Mouse (Mus musculus): ENCODE measurements at regions not wholly inside any gene's neighbourhood (a gene's known extent, or its start where the extent isn't known, plus 50 kb on each side); places are given as distances from the start of the nearest gene placed in this dataset.

- no peak for DNase-seq (ENCODE audit: low read depth, low spot score)
Observed at GRCm38 (mm10) chr16:24150512-24150911, 161.9 kb upstream of the Bcl6 start.

GRCm38 (mm10) chr16:24149441-24149840 lies 160.8 kb upstream of the Bcl6 start:
- no peak for DNase-seq (ENCODE audit: low read depth, low spot score)

GRCm38 (mm10) chr16:24143894-24144293 lies 155.2 kb upstream of the Bcl6 start:
- no peak for DNase-seq (ENCODE audit: low read depth, low spot score)

DNA sequence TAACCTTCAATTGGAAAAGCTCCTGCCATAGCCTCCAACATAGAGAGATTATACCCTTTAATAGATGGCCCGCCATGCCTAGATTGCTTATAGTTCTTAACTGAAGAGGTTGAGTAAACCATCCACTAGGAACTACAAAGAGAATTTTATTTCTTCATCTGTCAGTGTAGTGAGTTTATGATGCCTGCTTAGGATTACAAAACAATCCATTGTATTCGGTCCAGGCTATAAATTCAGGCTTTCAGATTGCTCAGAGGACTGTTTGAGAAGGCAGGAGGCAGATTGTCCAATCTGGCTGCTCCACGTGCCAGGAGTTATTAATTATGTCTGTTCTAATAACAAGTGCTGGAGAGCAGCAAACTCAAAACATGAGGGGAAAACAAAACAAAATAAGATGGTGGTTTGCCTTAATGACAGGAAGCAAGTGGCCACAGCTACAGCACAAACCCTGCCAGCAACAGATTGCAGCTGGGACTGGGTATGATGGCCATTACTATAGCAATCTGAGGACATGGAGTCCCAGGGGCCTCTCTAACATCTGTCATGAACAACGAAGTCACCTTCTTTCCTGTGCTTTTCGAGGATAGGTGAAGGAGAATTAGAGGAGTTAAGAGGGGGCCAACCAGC lies 154.4 kb upstream of the Bcl6 start:
- DNase-seq (ENCODE audit: low read depth, low spot score), result no peak

DNA sequence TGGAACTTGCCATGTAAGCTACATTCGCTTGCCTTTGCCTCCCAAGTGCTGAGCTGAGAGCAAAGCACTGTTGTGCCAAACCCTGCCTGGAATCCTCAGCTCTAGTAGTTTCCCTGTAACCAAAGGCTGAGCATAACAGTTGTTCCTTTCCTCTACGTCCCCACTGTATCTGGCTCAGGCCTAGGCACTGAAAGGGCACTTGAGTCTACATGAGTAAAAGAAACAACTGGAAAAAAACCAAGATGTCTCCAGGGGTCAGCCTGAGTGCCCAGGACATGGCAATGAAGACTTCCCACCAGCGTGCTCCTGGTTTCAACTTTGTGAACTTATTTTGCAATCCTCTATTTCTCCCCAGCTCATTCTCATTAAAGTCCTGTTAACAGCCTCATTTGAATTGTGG lies 150.5 kb upstream of the Bcl6 start:
- no peak for DNase-seq (ENCODE audit: low read depth, low spot score)

DNA sequence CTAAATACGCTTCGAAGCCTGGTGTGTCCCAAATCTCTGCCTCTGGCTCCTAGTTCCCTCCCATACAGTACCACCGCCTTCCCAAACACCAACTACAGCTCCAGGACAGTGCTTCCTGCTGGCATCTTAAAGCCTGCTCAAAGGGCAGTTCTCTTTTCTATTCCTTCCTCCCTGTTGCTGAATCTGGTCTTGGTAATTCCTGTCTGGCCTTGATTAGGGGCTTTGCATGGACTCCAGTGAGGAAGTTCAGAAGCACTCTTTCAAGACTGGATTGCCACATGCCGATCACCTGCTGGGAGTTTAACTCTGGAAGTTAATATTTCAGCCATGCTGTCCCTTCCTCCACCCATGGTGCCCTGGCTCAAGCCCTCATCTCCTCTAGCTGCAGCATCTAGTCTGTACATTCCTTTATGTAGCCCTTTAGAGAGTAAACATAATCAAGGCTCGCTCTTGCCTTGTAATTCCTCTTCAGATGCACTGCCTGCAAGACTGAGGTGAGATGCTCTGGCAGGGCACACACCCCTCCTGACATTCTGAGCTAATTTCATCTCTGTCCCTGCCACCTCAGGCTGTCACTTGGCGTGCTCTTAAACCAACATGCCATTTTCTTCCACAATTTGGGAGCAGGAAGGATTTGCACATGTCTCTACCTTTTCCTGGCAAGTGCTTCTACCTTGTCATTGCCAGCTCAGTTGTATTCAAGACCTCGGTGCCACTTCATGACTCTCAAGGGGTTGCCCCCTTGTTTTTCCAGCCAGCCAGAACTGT lies 148.8 kb upstream of the Bcl6 start:
- no peak for DNase-seq (ENCODE audit: low read depth, low spot score)

GRCm38 (mm10) chr16:24136483-24137148 lies 148.0 kb upstream of the Bcl6 start:
- no peak for DNase-seq (ENCODE audit: low read depth, low spot score)

GRCm38 (mm10) chr16:24135841-24136240 lies 147.2 kb upstream of the Bcl6 start:
- no peak for DNase-seq (ENCODE audit: low read depth, low spot score)

DNA sequence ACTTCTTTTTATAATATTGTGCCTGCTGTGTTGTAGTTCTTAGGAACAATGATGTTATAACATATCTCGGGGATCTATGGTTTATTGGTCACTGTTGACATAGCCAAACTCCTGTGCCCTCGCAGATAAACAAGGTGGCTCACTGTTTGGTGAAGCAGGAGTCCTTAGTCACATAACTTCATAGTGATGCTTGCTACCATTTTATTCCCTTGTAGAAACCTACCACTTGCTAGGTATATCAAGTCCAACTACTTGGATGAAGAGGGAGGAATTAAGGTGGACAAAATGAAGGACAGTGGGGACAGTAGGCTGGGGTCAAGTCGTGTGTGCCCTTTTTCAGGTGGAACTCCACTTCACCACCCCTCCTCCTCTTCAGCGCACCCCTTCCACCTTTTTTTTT lies 146.7 kb upstream of the Bcl6 start:
- DNase-seq (ENCODE audit: low read depth, low spot score), result no peak

- DNase-seq (ENCODE audit: low read depth, low spot score), result no peak
Observed at GRCm38 (mm10) chr16:24134486-24135050, 145.9 kb upstream of the Bcl6 start.

- no peak for DNase-seq (ENCODE audit: low read depth, low spot score)
Observed at GRCm38 (mm10) chr16:24130646-24131045, 142.0 kb upstream of the Bcl6 start.

DNA sequence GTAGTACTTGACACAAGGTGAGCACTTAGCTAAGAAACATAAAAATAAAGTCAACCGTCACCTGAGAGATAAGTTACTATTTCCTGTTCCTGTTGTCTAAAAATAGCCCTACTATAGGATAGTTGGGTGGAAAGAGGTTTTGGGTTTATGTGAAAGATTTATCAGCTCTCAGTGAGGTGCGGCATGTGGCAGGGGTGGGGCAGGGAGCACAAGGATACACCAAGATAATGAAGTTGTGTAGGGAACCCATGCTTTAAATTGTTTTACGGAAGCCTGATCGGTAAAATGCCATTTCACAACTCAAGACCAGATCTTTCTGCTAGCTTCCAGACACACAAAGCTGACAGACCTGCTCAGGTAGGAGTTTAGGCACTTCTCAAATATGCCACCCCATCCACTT lies 141.0 kb upstream of the Bcl6 start:
- DNase-seq (ENCODE audit: low read depth, low spot score), result no peak

GRCm38 (mm10) chr16:24128566-24128965 lies 139.9 kb upstream of the Bcl6 start:
- no peak for DNase-seq (ENCODE audit: low read depth, low spot score)

GRCm38 (mm10) chr16:24124766-24125165 lies 136.1 kb upstream of the Bcl6 start:
- no peak for DNase-seq (ENCODE audit: low read depth, low spot score)

DNA sequence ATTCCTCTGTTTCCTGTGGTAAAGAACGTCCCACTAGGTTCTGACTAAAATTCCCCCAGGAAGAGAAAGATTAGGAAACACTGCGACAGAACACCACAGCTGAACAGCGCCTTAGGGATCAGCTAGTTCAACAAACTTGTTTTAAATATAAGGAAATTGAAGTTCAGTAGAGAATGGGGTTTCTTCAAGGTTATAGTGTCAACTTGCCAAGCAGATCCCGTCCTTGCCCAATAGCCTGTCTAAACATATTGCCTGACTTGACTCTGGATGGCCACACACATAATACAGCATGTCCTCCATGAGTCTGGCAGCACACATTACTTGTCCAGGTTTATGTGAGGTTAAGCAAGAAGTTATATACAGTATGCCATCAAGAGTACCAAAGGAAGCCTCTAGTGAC lies 135.4 kb upstream of the Bcl6 start:
- no peak for DNase-seq (ENCODE audit: low read depth, low spot score)

- DNase-seq (ENCODE audit: low read depth, low spot score), result no peak
Observed at GRCm38 (mm10) chr16:24121633-24122032, 133.0 kb upstream of the Bcl6 start.

DNA sequence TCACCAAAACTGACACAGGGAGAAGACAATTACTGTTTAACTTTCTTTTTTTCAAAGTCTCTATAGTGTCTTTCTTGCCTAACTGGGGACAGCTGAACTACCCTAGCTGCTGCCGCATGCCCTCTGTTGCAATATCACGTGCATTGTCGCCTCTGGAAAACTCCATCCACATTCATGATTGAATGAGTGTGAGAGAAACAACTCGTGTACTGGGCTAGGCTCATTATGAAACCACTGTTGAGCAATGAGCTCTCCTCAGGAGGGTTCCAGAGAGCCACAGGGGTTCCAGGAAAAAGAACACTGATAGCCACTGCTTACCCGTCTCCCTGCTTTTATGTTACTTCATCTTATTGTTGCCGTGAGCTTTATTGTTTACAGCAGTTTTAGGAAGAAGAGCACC lies 132.2 kb upstream of the Bcl6 start:
- DNase-seq (ENCODE audit: low read depth, low spot score), result no peak

DNA sequence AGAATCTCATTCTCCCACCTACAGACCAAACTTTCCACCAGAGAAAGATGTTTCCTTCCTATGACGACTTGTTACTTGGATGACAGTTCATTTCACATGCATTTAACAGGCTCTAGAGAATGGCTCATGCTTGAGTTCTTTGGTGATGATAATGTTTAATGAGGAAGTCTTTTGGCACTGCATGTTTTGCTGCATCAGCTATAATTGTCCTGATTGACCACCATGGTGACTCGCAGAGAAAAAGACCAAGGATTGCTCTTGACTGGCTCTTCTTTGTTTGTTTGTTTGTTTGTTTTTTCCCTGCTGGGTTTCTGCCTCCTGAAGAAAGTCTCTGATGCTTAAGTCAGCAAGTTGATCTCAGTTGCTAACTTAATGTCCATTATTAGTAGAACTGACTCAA lies 129.8 kb upstream of the Bcl6 start:
- no peak for DNase-seq (ENCODE audit: low read depth, low spot score)

DNA sequence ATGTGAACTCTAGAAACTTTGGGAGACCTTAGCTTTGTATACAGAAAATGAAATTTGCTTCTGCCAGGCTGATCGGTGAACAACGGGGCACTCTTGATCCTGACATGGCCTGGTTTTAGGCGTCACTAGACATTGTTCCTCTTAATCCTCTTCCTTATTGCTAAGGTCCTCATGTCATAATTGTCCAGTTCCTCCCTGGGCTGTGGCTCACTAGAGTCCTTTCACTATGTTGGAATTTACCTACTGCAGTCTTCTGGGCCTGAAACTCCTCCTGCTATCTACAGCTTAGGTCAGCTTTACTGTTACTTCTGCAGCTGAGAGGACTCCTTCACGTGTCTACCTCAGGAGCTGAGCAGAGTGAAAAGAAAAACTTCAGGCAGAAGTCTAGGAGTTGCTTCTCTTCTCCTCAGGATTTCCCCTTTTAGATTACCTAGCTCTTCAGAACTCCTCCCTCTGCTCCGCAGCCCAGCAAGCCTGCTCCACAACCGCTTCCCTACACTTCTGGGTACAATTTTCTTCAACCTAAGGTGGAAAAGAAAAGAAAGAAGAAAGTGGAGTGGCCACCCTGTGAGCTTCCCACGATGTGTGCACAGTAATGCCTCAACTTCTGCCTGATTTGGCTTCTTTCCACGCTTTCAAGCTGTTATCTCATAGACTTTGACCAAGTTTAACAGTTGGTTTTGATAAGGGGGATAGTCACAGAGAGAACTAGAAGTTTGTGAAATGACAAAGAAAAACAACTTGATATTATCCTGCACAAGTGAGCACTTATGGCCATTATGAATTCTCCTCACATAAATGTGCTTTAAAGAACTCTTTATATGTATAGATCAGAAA lies 114.4 kb upstream of the Bcl6 start:
- DNase-seq (ENCODE audit: low read depth, low spot score), result no peak

- no peak for DNase-seq (ENCODE audit: low read depth, low spot score)
Observed at GRCm38 (mm10) chr16:24097596-24097995, 108.9 kb upstream of the Bcl6 start.

- no peak for DNase-seq (ENCODE audit: low read depth, low spot score)
Observed at GRCm38 (mm10) chr16:24096076-24096475, 107.4 kb upstream of the Bcl6 start.

DNA sequence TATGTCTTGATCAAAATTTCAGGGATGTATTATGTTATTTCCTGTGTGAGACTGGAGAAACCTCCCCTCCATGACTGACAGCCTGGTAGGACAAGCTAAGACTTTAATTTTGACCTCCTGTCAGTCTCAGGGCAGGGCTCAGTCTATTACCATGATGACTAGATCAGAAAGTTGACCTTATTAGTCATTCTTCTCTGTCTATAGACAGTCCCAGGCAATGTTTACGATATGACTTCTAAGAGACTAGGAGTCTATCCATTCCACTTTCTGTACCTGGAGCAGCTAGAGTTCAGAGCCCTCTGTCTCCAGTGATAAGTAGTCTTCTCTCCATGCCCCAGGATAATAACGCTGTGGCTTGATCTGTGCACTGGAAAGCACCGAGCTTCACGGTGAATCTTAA lies 107.0 kb upstream of the Bcl6 start:
- no peak for DNase-seq (ENCODE audit: low read depth, low spot score)

Measured in WW6 (cell line).